8 mouse cellular contexts compared by ENCODE assay signal in genomic region chr17:74047210-74048082, GRCm38 (mm10). TPM values are rescaled to one million over a fixed set of nuclear protein-coding genes. Genes with fewer than 3 reads are reported as not detected.
DNase-seq lines count a peak whose midpoint lies in the region; ATAC-seq and TF ChIP-seq lines count a peak whose summit lies in the region.

Gene Srd5a2, minus strand, starts transcription at chr17:74047916.

- ATAC-seq in lung, embryonic 14.5 days (ENCODE audit: insufficient read depth): no peak
- ATAC-seq in lung, postnatal 0 days: no peak
- no peak for ATAC-seq in intestine, embryonic 14.5 days (replicated peaks; ENCODE audit: low FRiP score, low TSS enrichment, low read depth)
- ATAC-seq in neural tube, embryonic 12.5 days (ENCODE audit: low FRiP score, low read depth): no peak
- no peak for ATAC-seq in erythroblast, adult 5-6 weeks (replicated peaks; ENCODE audit: low FRiP score, poor library complexity, severe bottlenecking)

- peak; percentile 18 for DNase-seq in lung, embryonic 14.5 days
- no peak for DNase-seq in lung, postnatal 0 days (ENCODE audit: low spot score)
- DNase-seq in embryo, embryonic 10.5 days (ENCODE audit: low spot score): peak; percentile 36
- DNase-seq in intestine, embryonic 14.5 days (ENCODE audit: low spot score): peak; percentile 66
- DNase-seq in layer of hippocampus, postnatal 25 days (ENCODE audit: extremely low spot score in 1 of 2, low spot score in 1 of 2): no peak
- no peak for DNase-seq in thymus, adult 2 months

- peaks cover 54% of the 10 kb centered on the region for H3K27me3 ChIP-seq in lung, embryonic 14.5 days (ENCODE audit: insufficient read depth, low read length)
- H3K27me3 ChIP-seq in lung, postnatal 0 days (replicated peaks; ENCODE audit: insufficient read depth, low read length): peaks cover 31% of the 10 kb centered on the region
- H3K27me3 ChIP-seq in intestine, embryonic 14.5 days (replicated peaks; ENCODE audit: control insufficient read depth, insufficient read depth, low read length): peaks cover 63% of the 10 kb centered on the region
- H3K27me3 ChIP-seq in neural tube, embryonic 12.5 days (replicated peaks): peaks cover 45% of the 10 kb centered on the region
- H3K27me3 ChIP-seq in thymus, adult 2 months (ENCODE audit: control insufficient read depth, insufficient read depth, low read length): peaks cover 8% of the 10 kb centered on the region

- 1% methylated on average over 45 of the region's 45 CpGs for WGBS in lung, embryonic 14.5 days
- 2% methylated on average over 45 of the region's 45 CpGs for WGBS in lung, postnatal 0 days
- 1% methylated on average over 45 of the region's 45 CpGs for WGBS in intestine, embryonic 14.5 days
- 1% methylated on average over 45 of the region's 45 CpGs for WGBS in neural tube, embryonic 12.5 days
- WGBS in thymus, adult 2 months: 4% methylated on average over 45 of the region's 45 CpGs

- peak within 1 kb of the TSS; percentile 17 for H3K4me3 ChIP-seq in lung, embryonic 14.5 days (ENCODE audit: low read depth, low read length)
- no peak within 1 kb of the TSS; the same call in 1 of the 2 replicates for H3K4me3 ChIP-seq in lung, postnatal 0 days (ENCODE audit: low read depth, low read length)
- peak within 1 kb of the TSS; percentile 16 for H3K4me3 ChIP-seq in intestine, embryonic 14.5 days (ENCODE audit: low read depth, low read length)
- H3K4me3 ChIP-seq in neural tube, embryonic 12.5 days: peak within 1 kb of the TSS; percentile 24
- no peak within 1 kb of the TSS for H3K4me3 ChIP-seq in thymus, adult 2 months (ENCODE audit: control insufficient read depth, insufficient read depth, low read length)

- no peaks in the 10 kb centered on the region for H3K36me3 ChIP-seq in lung, embryonic 14.5 days (ENCODE audit: insufficient read depth)
- no peaks in the 10 kb centered on the region for H3K36me3 ChIP-seq in lung, postnatal 0 days (ENCODE audit: insufficient read depth, low read length)
- no peaks in the 10 kb centered on the region for H3K36me3 ChIP-seq in intestine, embryonic 14.5 days (ENCODE audit: control insufficient read depth, insufficient read depth, low read length)
- H3K36me3 ChIP-seq in neural tube, embryonic 12.5 days: no peaks in the 10 kb centered on the region
- no peaks in the 10 kb centered on the region for H3K36me3 ChIP-seq in thymus, adult 2 months (ENCODE audit: control insufficient read depth, insufficient read depth, low read length)

- TF ChIP-seq EP300 in lung, postnatal 0 days (IDR thresholded peaks at IDR 0.05): no peak

- H3K9ac ChIP-seq in lung, embryonic 14.5 days: no peak within 1 kb of the TSS
- no peak within 1 kb of the TSS for H3K9ac ChIP-seq in lung, postnatal 0 days (replicated peaks; ENCODE audit: low read depth)
- H3K9ac ChIP-seq in intestine, embryonic 14.5 days (ENCODE audit: low read length): no peak within 1 kb of the TSS
- no peak within 1 kb of the TSS for H3K9ac ChIP-seq in neural tube, embryonic 12.5 days

- no peak within 1 kb of the TSS for H3K27ac ChIP-seq in lung, embryonic 14.5 days (ENCODE audit: low read depth)
- no peak within 1 kb of the TSS for H3K27ac ChIP-seq in lung, postnatal 0 days (ENCODE audit: low read length)
- no peak within 1 kb of the TSS for H3K27ac ChIP-seq in intestine, embryonic 14.5 days (ENCODE audit: low read depth)
- H3K27ac ChIP-seq in neural tube, embryonic 12.5 days: no peak within 1 kb of the TSS
- H3K27ac ChIP-seq in thymus, adult 2 months (ENCODE audit: control insufficient read depth, insufficient read depth, low read length): no peak within 1 kb of the TSS

- H3K9me3 ChIP-seq in lung, embryonic 14.5 days (ENCODE audit: low read depth, low read length): no peaks in the 10 kb centered on the region
- H3K9me3 ChIP-seq in lung, postnatal 0 days (ENCODE audit: low read length): no peaks in the 10 kb centered on the region
- no peaks in the 10 kb centered on the region for H3K9me3 ChIP-seq in intestine, embryonic 14.5 days (ENCODE audit: control insufficient read depth, low read length)
- H3K9me3 ChIP-seq in neural tube, embryonic 12.5 days: no peaks in the 10 kb centered on the region

- H3K4me2 ChIP-seq in lung, embryonic 14.5 days: peak within 1 kb of the TSS; percentile 47
- H3K4me2 ChIP-seq in lung, postnatal 0 days (replicated peaks; ENCODE audit: low read depth, low read length): no peak within 1 kb of the TSS
- peak within 1 kb of the TSS; percentile 44 for H3K4me2 ChIP-seq in intestine, embryonic 14.5 days (ENCODE audit: low read length)
- peak within 1 kb of the TSS; percentile 57 for H3K4me2 ChIP-seq in neural tube, embryonic 12.5 days (replicated peaks)

- no peak for TF ChIP-seq POLR2A in thymus, adult 2 months (IDR thresholded peaks at IDR 0.05; ENCODE audit: control insufficient read depth, extremely low read depth, insufficient read depth, low read length, poor library complexity)

- TF ChIP-seq CTCF in lung, embryonic 14.5 days (IDR thresholded peaks at IDR 0.05; ENCODE audit: low read depth): no peak
- TF ChIP-seq CTCF in lung, postnatal 0 days (IDR thresholded peaks at IDR 0.05): no peak
- no peak for TF ChIP-seq CTCF in thymus, adult 2 months (IDR thresholded peaks at IDR 0.05; ENCODE audit: borderline replicate concordance, control insufficient read depth, extremely low read depth, insufficient read depth, low read length, poor library complexity)

- no peaks in the 10 kb centered on the region for H3K4me1 ChIP-seq in lung, embryonic 14.5 days (ENCODE audit: insufficient read depth)
- no peaks in the 10 kb centered on the region for H3K4me1 ChIP-seq in lung, postnatal 0 days (ENCODE audit: insufficient read depth, low read depth, low read length)
- H3K4me1 ChIP-seq in intestine, embryonic 14.5 days (replicated peaks; ENCODE audit: control insufficient read depth, insufficient read depth, low read length): peaks cover 3% of the 10 kb centered on the region; the same call in 1 of the 2 replicates
- H3K4me1 ChIP-seq in neural tube, embryonic 12.5 days: peaks cover 16% of the 10 kb centered on the region; the same call in 1 of the 2 replicates
- H3K4me1 ChIP-seq in thymus, adult 2 months (replicated peaks; ENCODE audit: control insufficient read depth, insufficient read depth, low read length): no peaks in the 10 kb centered on the region

RNA-seq across cellular contexts. Expression of gene Srd5a2, which starts in this region (rescaled TPM):
- not detected in 2 replicates for polyA plus RNA-seq in lung, embryonic 14.5 days (2014; fragmentation: Nextera tagmentation; extraction: Ambion mirVana)
- polyA plus RNA-seq in lung, postnatal 0 days (2015; fragmentation: Nextera tagmentation; extraction: Ambion mirVana): not detected in 2 replicates
- polyA plus RNA-seq in intestine, embryonic 14.5 days (2014; fragmentation: Nextera tagmentation; extraction: Ambion mirVana): not detected in 2 replicates
- polyA plus RNA-seq in neural tube, embryonic 12.5 days (2016; fragmentation: Nextera tagmentation; extraction: Ambion mirVana): 0.27 and 0.89 TPM in 2 replicates
- not detected for total RNA-seq in layer of hippocampus, postnatal 25 days (2021)
- 0.11 TPM in 1 of 2 replicates, not detected in the other for polyA plus RNA-seq in thymus, adult 2 months (2012; rRNA removed)
- not detected in 2 replicates for total RNA-seq in erythroblast, adult 5-6 weeks (2015; ENCODE audit: low replicate concordance)
- total RNA-seq in erythroblast, adult 5-6 weeks (2017; ENCODE audit: low replicate concordance): not detected in 2 replicates

Comparison
In these comparisons a context has a peak if more than half of its experiments do, and no peak if none do; other contexts are left out.
1. Peak in DNase-seq, H3K4me3 ChIP-seq and H3K4me2 ChIP-seq in lung, embryonic 14.5 days; RNA of the gene not detected or under 1 TPM.
2. Peak in DNase-seq, H3K4me3 ChIP-seq and H3K4me2 ChIP-seq in intestine, embryonic 14.5 days; RNA of the gene not detected or under 1 TPM.